Mouse (Mus musculus) kidney, postnatal 0 days (tissue): Measurements from ENCODE around the gene D2hgdh. TPM values are rescaled to one million over a fixed set of nuclear protein-coding genes. Genes with fewer than 3 reads are reported as not detected.
"Not testable (repeated sequence)": the region's sequence is repeated elsewhere in the genome, so short reads cannot be mapped to it uniquely, and the experiment has no call there.

Experiments
- ATAC-seq: fragments of 200-750 bp; cut with Nextera tagmentation; replicated peaks from 2 replicates; pipeline ENCODE4 v1.8.0; 2017; ENCODE audit warnings: low read depth, moderate number of reproducible peaks, moderate TSS enrichment, moderate library complexity; ENCODE audit not compliant: low FRiP score
- DNase-seq: peaks from one replicate; pipeline ENCODE4 v3.0.0-alpha.2; 2016; ENCODE audit warnings: low spot score
- H3K27ac ChIP-seq: fragments of 300-500 bp; sonication (generic); 2 replicates; pipeline ENCODE4 v1.5.1; 2014; ENCODE audit warnings: mild to moderate bottlenecking
- H3K27me3 ChIP-seq: fragments of 300-500 bp; sonication (generic); 2 replicates; pipeline ENCODE4 v1.6.1; 2014; ENCODE audit warnings: low read length, mixed read lengths; ENCODE audit not compliant: insufficient read depth
- H3K36me3 ChIP-seq: fragments of 300-500 bp; sonication (generic); 2 replicates; pipeline ENCODE4 v1.6.1; 2014; ENCODE audit warnings: low read length, mixed read lengths; ENCODE audit not compliant: insufficient read depth
- H3K4me1 ChIP-seq: fragments of 300-500 bp; sonication (generic); replicated peaks from 2 replicates; pipeline ENCODE4 v1.6.1; 2014; ENCODE audit warnings: antibody characterized with exemption, low read length, mixed read lengths; ENCODE audit not compliant: insufficient read depth
- H3K4me2 ChIP-seq: fragments of 300-500 bp; sonication (generic); 2 replicates; pipeline ENCODE4 v1.6.1; 2014; ENCODE audit warnings: mild to moderate bottlenecking, low read length, moderate library complexity, mixed read lengths
- H3K4me3 ChIP-seq: fragments of 300-500 bp; sonication (generic); replicated peaks from 2 replicates; pipeline ENCODE4 v1.5.1; 2014; ENCODE audit warnings: low read depth, low read length
- H3K9ac ChIP-seq: fragments of 300-500 bp; sonication (generic); 2 replicates; pipeline ENCODE4 v1.6.1; 2014; ENCODE audit warnings: low read depth, low read length
- H3K9me3 ChIP-seq: fragments of 300-500 bp; sonication (generic); replicated peaks from 2 replicates; pipeline ENCODE4 v1.6.1; 2016; ENCODE audit warnings: low read length, inconsistent platforms, mixed read lengths
- CTCF ChIP-seq: IDR thresholded peaks from 2 replicates; pipeline ENCODE4 v1.5.1; 2016; ENCODE audit warnings: antibody characterized with exemption, low read depth, mild to moderate bottlenecking, moderate library complexity
- WGBS: fragments of 180-500 bp; shearing (Covaris S2); extraction: QIAGEN DNeasy Blood & Tissue Kit; methylation state at CpG from one replicate; pipeline ENCODE4 v1.1.7; 2014; 5-methylcytosine and 5-hydroxymethylcytosine counted together
- polyA plus RNA-seq: library from polyadenylated mRNA; unstranded; fragments of >200 nt; fragmentation: Nextera tagmentation; extraction: Ambion mirVana; gene quantifications from 2 replicates; pipeline ENCODE4 v1.2.1, GENCODE M21; 2015

The D2hgdh gene
- polyA plus RNA-seq, 1 experiment from 2014 or later = 12.7 TPM

DNA sequence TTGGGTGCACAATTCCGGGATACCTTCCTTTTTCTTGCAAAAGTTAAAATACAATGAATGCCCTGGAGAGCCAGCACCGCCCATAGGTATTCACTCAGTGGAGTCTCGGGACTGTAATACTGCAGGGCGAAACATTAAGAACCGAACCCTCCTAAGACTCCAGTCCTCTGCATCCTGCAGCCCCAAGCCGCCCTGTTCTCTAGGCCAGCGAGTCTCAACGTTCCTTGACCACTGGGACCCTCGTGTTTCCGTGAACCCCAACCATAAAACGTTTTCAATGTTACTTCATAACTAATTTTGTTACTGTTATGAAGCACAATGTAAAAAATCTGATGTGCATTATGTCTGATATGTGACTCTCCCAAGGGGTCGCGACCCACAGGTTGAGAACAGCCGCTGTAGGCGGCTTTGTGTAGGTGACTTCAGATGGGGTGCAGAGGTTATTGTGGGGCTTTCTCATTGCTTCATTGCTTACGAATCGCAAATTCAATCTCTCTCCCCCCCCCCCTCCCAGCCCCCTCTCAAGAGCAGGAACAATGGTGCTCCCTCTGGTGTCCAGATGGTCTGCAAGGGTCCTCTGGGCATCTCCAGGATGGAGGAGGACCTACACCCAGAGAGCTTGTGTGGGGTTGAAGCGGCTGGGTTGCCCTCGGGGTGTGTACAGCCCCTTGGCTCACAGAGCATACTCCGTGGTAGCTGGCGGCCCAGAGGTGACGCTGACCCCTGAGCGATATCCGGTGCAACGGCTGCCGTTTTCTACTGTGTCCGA is 1.2 kb downstream of the D2hgdh start:
- Histone ChIP-seq H3K36me3 (0 out of 2 replicates have a peak, but pooled peaks cover 5% of the 10 kb centered on the region), H3K9ac (peak overlapping the region; percentile 59), H3K27me3 (no peaks in the 10 kb centered on the region), H3K27ac (peak overlapping the region; percentile 96), H3K4me1 (0 out of 2 replicates have a peak, but pooled peaks cover 6% of the 10 kb centered on the region), H3K4me3 (peak overlapping the region; percentile 47), H3K4me2 (peak overlapping the region; percentile 69), H3K9me3 (no peaks in the 10 kb centered on the region)
- 0 out of 2 replicates have a peak, but pooled peaks have one; percentile 31 for ATAC-seq
- peak; percentile 41; the same call in 1 of the 2 replicates for TF ChIP-seq CTCF
- DNase-seq = no peak
- 43% methylated on average over 27 of the region's 27 CpGs for WGBS

GRCm38 (mm10) chr1:93826540-93826835 is 1.8 kb downstream of the D2hgdh start:
- Histone ChIP-seq H3K4me3 (no peak overlapping the region), H3K36me3 (0 out of 2 replicates have a peak, but pooled peaks cover 5% of the 10 kb centered on the region), H3K4me1 (0 out of 2 replicates have a peak, but pooled peaks cover 6% of the 10 kb centered on the region), H3K9ac (no peak overlapping the region), H3K27me3 (no peaks in the 10 kb centered on the region), H3K4me2 (no peak overlapping the region), H3K9me3 (no peaks in the 10 kb centered on the region), H3K27ac (no peak overlapping the region)
- DNase-seq = no peak
- 91% methylated on average over 9 of the region's 9 CpGs for WGBS
- ATAC-seq = no peak
- no peak for TF ChIP-seq CTCF

DNA sequence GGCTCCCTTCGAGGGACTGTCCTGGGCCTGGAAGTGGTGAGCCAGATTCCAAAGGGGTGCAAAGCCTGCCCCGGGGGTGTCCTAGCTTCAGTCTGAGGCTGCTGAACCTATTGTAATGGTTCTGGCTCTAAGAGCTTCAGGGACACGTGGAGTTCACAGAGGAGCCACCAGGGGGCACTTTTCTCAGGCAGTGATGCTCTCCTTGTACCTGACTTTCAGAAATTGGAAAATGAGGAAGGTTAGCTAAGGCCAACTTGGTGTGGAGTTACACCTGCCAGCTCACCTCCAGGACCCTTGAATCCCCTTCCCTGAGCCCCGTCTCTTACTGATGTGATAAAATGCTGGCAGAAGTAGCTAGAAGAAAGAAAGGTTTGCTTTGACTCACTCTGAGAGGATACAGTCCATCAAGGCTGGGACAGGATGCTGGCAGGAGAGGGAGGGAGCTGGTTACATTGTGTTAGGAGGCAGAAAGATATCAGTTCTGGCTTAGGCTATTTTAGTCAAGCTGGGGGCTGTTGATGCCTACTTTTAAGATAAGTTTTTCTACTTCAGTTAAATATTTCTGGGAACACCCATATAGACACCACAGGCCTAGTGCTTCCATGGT is 8.1 kb downstream of the D2hgdh start:
- TF ChIP-seq CTCF = peak; percentile 30; the same call in 1 of the 2 replicates
- not testable (repeated sequence) for H3K4me1 ChIP-seq, H3K9me3 ChIP-seq, ATAC-seq, DNase-seq, H3K4me2 ChIP-seq, H3K27ac ChIP-seq, H3K4me3 ChIP-seq, H3K27me3 ChIP-seq, H3K9ac ChIP-seq, H3K36me3 ChIP-seq
- 77% methylated on average over 2 of the region's 4 CpGs for WGBS

GRCm38 (mm10) chr1:93834671-93835150 is 10.0 kb downstream of the D2hgdh start:
- TF ChIP-seq CTCF = no peak
- peaks cover 9% of the 10 kb centered on the region; the same call in 1 of the 2 replicates for H3K36me3 ChIP-seq
- H3K4me2 ChIP-seq = no peak overlapping the region
- no peak overlapping the region for H3K4me3 ChIP-seq
- H3K9ac ChIP-seq = no peak overlapping the region
- 81% methylated on average over 7 of the region's 7 CpGs for WGBS
- H3K27ac ChIP-seq = no peak overlapping the region
- ATAC-seq (no peak), DNase-seq (no peak)
- no peaks in the 10 kb centered on the region for H3K9me3 ChIP-seq
- no peaks in the 10 kb centered on the region for H3K4me1 ChIP-seq
- no peaks in the 10 kb centered on the region for H3K27me3 ChIP-seq

DNA sequence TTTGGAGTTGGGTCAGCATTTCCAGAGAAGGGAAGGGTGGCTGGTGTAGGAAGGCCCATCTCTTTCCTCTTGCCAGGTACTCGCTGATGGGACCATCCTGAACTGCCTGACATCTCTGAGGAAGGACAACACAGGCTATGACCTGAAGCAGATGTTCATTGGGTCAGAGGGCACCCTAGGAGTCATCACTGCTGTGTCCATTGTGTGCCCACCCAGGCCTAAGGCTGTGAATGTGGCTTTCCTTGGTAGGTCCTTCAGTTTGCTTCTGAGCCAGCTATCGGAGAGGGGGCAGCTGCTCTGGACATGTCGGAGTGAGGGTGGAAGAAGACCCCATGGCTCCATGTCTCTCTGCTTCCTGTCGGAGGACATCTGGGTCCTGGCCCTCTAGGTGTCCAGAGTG is 10.5 kb downstream of the D2hgdh start:
- 89% methylated on average over 4 of the region's 4 CpGs for WGBS
- DNase-seq = no peak
- no peak overlapping the region for H3K4me3 ChIP-seq
- ATAC-seq = 0 out of 2 replicates have a peak, but pooled peaks have one; percentile 31
- no peaks in the 10 kb centered on the region for H3K27me3 ChIP-seq
- H3K9me3 ChIP-seq = no peaks in the 10 kb centered on the region
- TF ChIP-seq CTCF = no peak
- peaks cover 9% of the 10 kb centered on the region; the same call in 1 of the 2 replicates for H3K36me3 ChIP-seq
- no peaks in the 10 kb centered on the region for H3K4me1 ChIP-seq
- no peak overlapping the region for H3K4me2 ChIP-seq
- H3K9ac ChIP-seq = no peak overlapping the region
- no peak overlapping the region for H3K27ac ChIP-seq

GRCm38 (mm10) chr1:93835876-93836531 is 11.3 kb downstream of the D2hgdh start:
- ATAC-seq (no peak), DNase-seq (no peak)
- H3K9ac ChIP-seq = no peak overlapping the region
- H3K27me3 ChIP-seq = no peaks in the 10 kb centered on the region
- H3K27ac ChIP-seq = no peak overlapping the region
- no peaks in the 10 kb centered on the region for H3K9me3 ChIP-seq
- peaks cover 9% of the 10 kb centered on the region; the same call in 1 of the 2 replicates for H3K36me3 ChIP-seq
- 90% methylated on average over 6 of the region's 6 CpGs for WGBS
- H3K4me2 ChIP-seq = no peak overlapping the region
- H3K4me3 ChIP-seq = no peak overlapping the region
- H3K4me1 ChIP-seq = no peaks in the 10 kb centered on the region
- no peak for TF ChIP-seq CTCF
